Mouse (Mus musculus): ENCODE results near the gene Car10.
A peak's percentile ranks its signal among the peaks of the same experiment; 100 is the strongest.
"Not testable (repeated sequence)": the region's sequence is repeated elsewhere in the genome, so short reads cannot be mapped to it uniquely, and the experiment has no call there.

Car10 gene

DNA sequence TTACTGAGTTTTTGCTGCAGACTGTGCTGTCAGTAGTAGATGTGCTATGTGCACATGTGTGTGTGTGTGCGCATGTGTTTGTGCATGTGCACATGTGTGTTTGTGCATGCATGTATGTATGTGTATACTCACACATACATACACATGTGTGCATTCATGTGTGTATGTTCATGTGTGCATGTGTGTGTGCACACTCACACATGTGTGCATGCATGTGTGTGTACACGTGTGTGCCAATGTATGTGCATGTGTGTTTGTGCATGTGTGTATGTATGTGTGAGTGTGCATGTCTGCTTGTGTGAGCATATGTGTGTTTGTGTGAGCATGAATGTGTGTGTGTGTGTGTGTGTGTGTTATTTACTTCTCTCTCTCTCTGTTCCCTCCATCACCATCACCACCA, 298.5 kb downstream of the Car10 start:
- no peak for DNase-seq

DNA sequence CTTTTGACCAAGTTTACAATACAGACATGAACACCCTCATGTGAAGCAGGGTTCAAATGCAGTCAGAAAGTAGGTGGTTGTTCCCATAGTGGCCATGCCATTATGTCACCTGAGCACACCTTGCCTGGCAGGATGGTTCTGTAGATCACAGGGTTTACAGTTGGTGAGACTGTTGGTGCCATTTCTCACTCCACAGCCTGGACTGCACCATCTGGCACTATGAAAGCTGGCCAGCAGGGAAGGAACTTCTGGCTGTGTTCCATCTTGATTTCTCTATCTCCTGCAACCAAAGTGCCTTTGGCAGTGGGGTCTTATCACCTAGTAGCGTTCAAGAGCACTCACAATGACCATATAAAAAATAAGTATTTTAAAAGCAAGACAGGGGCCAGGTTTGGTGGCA, 303.3 kb downstream of the Car10 start:
- not testable (repeated sequence) for DNase-seq

DNA sequence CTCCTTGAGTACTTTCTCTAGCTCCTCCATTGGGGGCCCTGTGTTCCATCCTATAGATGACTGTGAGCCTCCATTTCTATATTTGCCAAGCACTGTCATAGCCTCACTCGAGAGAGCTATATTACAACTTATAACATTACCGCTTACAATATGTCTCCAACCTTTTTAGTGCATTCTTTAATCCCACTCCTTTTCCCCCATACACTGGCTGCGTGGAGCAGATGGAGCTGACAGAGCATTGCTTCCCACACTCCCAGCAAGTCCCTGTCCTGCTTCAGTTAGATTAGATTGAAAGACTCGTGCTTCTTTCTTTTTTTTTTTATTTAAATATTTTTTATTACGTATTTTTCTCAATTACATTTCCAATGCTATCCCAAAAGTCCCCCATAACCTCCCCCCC, 310.2 kb downstream of the Car10 start:
- no peak for DNase-seq

DNA sequence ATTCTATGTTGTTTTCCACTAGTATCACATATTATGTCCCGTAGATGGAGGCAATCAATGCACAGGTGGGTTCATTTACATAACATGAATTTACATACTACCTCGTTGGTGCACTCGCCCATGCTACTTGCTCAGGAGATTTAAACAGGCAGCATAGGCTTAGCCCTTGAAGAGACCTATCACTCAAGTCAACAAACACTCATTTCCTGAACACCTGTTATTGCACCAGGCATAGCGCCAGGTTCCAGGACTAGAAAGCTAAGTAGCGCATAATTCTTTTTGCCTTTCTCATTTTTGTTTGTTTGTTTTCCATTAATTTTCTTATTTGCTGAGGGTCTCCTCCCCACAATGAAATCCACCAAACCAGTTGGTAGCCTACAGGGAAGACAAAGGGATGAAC, 333.7 kb downstream of the Car10 start:
- DNase-seq: no peak

DNA sequence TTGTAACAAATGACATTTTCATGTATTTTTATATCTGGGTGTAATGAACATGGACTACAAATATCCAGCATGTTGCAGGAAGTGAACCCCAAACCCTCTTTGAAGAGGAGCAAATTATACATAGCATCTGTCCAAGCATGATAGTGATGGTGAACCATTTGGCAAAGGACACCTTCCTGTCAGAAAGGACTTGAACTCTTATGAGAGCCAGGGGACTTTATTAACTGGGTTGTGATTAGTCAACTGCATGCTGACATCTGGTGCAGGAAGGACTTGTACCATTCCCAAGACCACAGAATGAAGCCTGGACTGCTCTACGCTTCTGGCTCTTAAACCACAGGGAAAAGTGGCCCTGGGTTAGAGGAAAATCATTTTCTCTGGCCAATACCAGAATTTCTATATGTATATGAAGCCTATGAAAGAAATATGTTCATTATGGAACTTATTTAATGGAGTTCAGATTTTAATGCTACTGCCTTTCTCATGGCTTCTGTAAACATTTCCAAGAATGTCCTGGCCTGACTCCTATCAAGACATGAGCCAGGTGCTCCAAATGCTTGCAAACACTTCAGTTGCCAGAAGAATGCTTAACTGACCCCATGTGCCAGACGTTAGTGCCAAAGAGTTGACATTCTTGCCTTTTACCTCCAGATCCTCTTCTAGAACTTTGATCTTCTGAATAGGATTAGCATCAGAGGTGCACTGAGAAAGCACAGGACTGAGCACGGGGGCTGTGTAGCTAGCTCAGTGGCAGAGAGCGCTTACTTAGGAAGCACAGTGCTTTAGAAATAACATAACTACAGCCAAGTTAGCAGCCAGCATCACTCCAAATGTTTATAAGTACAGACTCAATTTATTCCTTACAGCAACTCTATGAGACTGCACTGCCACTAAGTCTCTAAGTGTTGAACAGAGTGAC, 337.4 kb downstream of the Car10 start:
- DNase-seq: no peak

DNA sequence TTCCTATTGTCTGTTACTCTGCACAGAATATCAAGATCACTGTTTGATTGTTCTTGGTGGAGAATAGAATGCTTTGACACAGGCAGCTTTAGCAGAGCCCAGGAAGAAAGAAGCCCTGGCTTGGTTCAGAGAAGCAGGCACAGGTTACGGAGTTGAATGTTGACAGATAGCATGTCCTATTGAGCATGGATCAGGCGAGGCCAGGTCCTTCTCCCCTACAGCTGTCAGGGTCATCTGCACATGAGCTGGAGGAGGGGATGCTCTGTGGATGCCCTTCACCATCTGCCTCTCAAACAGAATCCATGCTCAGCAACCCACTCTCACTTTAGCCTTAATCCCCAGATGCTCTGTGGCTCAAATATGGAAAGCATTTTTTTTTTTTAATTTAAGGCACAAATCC, 339.1 kb downstream of the Car10 start:
- DNase-seq: peak; percentile 57

DNA sequence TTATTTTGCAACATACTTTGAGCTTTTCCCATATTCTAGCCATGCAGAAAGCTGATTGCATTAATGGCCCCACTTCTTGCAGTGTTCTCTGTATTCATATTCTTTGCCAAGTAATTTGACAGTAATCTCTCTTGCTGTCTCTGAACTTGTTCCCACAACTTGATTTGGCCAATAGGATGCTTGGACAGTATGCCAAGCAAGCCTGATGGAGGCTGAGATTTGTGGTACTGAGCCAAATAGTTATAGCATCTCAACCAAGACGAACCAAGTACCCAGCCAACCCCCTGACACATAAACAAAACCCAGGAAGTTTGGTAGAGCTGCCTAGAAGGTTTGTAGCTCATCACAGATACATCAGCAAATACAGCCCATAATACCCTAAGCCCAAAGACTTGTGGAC, 342.6 kb downstream of the Car10 start:
- no peak for DNase-seq

DNA sequence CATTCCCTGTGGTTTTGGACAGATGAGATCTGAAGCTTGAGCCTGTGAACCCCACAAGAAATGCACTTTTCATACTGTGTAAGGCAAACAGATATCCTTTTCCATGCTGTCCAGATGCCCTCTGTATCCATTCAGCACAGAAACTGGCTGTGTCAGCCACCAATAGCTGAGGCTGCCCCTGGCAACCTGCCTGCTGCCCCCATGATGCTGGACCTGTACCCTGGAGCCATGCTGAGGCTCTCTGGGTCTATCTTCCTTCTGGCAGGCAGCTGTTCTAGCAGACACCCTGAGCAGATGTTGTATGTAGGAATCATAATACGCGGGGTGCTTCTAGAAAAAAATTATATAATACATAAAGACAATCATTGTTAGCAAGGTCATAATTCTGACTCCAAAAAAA, 345.9 kb downstream of the Car10 start:
- DNase-seq: no peak

DNA sequence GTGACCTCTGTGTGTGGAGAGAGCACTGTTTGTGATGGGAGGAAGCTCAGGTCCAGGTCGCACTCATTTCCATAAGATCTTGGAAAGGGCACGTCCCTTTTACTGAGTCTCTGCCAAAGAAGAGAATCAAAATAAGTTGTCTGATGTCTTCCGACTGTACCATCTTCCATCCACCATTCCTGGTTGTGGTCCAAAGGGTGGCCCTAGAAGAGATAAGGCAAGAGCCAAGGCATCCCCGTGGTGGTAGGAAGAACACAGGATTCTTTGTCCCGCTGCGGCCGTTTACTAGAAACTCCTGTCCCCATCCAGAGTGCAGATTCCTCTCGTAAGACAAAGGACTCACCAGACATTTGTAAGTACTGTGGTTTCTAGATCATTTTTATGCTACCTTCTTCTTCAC, 346.9 kb downstream of the Car10 start:
- no peak for DNase-seq

DNA sequence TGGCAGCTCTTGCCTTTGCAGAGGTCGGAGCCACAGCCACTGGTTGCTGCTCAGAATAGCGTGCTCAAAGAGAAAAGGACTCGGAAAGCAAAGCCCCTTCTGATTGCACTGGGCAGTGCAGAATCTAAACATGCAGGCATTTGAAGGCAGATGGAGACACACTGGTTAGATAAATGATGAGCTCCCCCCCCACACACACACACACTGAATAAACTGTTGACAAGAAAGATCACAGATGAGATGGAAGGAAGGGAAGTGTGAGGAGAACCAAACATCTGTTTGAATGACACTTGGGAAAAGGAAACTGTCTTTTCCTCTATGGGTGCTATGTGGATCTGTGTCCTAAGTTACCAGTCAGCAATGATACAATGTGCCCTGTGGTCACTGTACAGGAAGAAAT, 349.7 kb downstream of the Car10 start:
- no peak for DNase-seq

DNA sequence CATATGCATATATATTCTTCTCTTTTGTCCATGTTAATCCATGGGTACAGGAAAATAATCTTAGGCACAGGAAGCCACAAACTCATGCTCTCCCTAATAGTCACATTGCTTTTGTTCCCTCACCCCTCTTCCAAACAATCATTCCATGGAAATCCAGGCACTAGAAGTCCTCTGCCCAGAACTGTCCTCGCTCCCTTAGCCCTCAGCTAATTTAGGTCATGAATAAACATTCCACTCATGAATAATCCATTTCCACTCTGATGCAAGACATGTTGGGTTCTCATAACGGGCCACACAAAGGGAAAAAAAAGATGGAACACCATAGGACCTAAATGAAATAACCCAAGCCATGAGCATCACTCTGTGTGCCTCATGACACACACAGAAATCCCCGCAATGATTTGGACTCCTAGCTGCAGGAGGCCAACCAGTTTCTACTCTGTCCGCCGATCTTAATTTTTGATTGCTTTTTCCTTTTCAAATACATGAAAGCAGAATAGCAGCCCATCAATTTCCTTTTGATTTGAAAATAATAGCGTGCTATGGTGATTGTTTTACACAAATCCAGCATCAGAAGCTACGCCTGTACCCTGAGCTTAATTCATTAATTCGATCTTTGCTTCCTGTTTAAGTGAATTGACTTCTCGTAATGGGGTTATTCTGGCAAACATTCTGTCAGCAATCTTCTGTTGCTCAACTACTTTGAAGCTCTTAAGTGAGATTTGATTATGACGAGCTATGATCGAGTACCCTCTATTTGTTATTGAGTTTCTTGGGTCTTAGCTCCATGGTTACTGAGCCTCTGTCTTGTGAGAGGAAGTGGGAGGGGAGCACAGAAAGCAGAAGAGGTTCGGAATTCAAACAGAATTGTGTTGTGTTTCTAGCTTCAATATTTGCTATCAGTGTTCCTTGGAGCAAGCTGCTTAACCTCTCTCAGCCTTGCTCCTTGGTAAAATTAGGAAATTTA, 350.7 kb downstream of the Car10 start:
- no peak for DNase-seq

DNA sequence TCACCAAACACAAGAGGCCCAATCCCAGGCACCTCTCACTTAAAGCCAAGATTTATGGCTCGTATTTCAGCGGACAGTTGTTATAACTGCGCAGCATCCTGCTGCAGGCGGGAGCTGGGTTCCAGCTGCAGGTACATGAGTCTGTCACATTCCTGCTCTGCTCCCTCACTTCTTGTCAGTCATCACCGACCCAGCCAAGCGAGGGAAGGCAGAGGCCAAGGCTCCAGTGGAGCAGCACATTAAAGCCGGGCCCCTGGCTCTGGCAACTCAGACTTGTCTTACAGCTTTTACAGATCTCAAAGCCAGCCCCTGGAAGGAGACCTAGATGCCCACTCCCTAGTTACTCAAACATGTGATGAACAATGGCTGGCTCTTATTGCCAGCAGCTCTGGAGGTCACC, 352.7 kb downstream of the Car10 start:
- peak; percentile 48 for DNase-seq

DNA sequence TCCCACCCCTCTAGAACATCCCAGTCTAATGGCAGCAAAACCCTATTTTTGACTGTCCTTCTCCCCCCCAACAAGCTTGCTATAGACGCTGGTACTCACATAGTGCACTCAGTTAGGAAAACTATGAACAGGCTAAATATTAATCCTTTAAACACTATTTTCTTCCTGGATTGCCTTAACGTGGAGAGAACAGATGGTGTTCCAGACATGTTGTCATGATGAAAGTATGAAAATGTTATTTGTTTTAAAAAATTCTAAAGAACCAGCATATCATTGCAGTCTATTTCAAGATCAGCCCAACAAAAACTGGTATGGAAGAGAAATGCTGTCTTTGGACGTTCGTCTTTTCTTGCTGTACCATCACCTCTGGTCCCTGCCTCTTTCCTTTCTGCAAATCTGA, 368.4 kb downstream of the Car10 start:
- no peak for DNase-seq

DNA sequence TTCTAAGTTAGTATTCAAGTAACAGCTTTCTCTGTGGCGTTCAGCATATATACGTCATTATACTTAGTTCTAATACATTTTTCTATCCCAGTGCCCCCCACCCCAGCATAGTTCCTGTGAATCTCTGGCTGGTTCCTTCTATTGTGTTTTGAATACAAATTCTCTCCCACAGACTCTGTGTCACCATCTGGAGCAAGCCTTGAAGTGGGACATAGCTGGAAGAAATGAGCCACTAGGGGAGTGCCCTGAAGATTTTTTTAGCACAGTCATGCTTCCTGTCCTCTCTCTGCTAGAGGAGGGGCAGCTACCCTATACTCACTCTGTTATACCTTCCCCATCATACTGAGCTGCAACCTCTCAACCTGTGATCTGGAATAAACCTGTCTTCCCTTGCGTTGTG, 369.9 kb downstream of the Car10 start:
- no peak for DNase-seq

DNA sequence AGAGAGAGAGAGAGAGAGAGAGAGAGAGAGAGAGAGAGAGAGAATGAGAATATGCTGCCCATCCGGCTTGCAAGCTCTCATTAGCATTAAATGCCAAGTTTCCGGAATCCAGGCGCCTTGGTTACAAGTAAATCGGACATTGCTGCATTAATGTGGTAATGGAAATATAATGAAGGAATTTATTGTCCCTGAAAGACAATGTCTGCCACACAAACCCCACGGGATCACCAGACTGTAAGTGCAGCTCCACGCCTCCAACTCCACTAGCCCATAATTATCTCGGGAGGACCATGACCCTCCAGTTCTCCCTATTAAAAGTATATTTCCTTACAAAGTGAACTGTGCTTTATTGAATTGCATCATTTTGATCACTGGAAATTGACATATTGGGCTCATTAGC, 372.9 kb downstream of the Car10 start:
- DNase-seq: peak; percentile 61

DNA sequence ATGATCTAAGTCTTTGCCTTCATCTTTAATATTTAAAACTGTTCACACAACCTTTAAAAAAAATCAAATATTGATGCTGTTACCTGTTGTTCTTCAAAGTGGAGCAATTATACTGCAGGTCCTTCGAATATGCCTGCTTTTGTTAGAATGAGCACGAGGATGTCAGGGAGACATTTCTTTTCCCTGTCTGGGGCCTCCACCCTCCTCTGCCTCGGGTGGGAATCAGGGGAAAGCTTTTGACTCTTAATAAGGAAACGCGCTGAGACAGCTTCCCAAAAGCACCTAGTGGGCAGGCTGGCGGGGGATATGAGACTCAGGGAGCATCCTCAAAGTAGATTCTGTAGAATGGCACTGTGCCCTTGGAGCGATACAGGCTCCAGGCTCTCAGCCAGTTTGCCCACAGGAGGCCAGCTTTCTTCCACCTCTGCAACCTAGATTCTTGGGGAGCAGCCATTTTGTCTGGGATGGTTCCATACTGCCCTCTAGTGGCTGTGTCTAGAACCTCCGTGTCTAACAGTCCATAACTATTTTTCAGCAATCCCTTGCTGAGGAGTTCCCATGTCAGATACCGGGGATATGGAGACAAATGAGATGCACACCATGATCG, 373.8 kb downstream of the Car10 start:
- DNase-seq: peak; percentile 90

DNA sequence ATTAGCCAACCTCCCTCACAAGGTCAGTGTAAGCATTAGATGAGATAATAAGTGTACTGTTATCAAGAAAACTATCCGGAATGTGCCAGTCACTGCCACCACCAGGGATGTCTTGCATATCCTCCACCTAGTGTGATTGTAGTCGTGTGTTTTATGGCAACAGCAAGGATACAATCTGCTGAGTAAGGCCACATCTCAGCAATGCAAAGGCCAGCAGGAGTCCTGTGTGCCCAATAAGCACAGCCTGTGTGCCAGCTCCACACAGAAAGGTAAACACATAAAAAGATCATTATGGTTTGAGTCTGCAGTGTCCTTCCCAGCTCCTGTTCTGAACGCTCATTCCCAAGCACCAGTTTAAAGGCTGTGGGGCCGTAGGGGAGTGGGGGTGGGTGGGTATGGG, 386.8 kb downstream of the Car10 start:
- no peak for DNase-seq

DNA sequence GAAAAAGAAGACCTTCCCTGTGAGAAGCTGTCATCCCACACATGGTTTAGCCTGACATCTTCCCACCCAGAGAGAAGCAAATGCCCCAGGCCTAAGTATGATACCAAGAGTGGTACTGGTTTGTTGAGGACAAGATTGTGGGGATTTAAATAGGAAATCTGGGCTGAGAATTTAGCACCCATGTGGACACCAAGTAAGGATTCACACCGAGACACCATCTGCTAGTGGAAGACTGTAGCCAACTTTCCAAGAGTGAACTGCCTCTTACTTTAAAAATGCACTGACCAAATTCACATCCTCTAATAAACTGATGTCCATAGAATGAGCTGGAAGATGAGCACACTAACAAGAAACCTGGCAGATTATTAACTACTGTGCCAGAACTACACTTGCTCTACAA, 389.2 kb downstream of the Car10 start:
- DNase-seq: no peak

DNA sequence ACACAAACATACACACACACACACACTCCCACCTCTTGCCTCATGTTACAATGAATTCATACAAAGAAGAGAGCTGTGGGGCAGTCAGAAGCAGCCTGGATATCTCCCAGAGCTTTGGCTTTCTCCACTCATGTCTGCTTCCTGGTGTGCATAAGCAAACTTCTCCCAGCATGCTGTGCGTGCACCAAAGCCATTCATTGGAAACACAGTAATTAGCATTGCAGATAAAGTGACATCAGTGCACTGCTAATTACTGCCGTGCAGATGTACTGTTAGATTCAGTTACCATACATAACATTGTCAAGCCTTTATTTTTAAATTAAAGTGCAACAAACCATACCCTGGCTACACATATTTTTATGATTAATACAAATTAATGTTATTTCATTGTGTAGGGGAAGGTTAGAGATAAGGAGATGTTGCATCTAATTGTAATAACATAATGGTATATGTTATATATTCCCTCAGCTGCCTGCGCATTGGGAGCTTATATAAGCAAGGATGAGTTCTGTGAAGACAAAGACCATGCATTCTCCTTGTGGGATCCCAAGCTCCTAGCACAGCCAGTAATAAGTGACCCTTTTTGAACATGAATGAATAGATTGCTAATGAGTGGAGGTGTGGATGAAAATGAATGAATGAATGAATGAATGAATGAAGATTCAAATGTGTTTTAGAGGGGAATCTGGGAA, 390.2 kb downstream of the Car10 start:
- DNase-seq: peak; percentile 18

DNA sequence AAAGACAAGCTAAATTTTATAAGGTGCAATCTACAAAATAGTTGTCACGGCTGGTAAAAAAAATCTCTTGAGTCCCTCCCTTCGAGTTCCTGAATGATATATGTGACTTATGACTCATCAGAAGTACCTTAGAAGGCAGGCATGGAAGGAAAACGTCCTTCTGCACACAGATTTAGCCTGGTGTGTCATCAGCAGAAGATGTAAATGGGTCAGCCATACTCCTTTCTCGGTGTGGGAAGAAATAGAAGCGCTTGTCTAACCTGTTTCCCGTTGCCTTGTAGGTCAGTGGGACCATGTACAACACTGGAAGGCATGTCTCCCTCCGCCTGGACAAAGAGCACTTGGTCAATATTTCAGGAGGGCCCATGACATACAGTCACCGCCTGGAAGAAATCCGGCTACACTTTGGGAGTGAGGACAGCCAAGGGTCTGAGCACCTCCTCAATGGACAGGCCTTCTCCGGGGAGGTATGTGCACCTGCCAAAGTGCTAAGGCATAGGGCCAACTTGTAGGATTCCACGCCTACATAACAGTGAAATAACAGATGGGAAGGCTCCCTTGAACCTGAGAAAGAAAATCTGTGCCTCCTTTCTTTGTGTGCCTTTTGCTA, 392.5 kb downstream of the Car10 start:
- DNase-seq: no peak

DNA sequence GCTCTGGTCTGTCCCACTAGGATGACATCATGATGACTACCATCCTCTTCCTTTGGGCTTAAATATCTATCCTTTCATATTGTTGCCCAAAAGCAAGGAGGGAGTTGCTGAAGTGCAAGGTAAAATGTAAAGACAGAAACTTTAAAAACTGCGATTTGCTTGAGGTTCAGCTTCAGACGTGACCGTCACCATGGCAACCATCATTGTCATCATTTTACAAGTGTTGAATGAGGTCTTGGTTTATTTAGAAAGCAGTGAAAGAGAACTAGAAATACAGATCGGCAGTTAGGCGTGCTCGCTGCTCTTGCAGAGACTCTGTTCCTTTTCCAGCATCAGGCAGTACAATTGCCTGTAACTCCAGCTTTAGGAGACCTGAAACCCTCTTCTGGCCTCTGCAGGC, 400.1 kb downstream of the Car10 start:
- DNase-seq: no peak

DNA sequence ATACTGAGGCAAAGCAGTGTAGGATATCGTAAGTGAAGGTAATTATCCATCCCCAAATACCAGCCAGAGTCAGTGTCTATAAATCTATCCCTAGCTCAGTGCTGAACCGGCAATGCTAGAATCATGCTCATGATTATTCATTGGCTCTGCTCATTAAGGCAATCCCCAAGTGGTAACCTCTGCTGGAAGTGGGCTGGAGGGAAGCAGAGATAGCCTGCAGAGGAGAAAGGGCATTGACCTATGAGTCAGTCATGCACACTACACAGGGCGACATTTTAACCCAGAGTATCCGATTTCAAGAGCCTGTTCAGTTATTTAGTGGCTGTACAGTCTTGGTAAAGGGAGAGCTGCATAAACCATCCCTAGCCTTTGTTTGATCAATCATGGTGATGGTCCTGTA, 402.6 kb downstream of the Car10 start:
- peak; percentile 12 for DNase-seq

All from retina, postnatal 1 day (tissue).